Mouse (Mus musculus) stomach, embryonic 14.5 days (tissue): ENCODE measurements around the gene Plin3. TPM values are rescaled to one million over a fixed set of nuclear protein-coding genes. Genes with fewer than 3 reads are reported as not detected.

Experiments used
- ATAC-seq: fragments of 200-750 bp; cut with Nextera tagmentation; 2 replicates; pipeline ENCODE4 v1.8.0; 2017; ENCODE audit warnings: low read depth, moderate TSS enrichment; ENCODE audit not compliant: insufficient number of reproducible peaks, insufficient read depth, low FRiP score
- H3K27ac ChIP-seq: fragments of 300-500 bp; sonication (generic); 2 replicates; pipeline ENCODE4 v1.5.1; 2014; ENCODE audit warnings: mild to moderate bottlenecking, low read length, moderate library complexity, mixed read lengths
- H3K27me3 ChIP-seq: fragments of 300-500 bp; sonication (generic); 2 replicates; pipeline ENCODE4 v1.6.1; 2014; ENCODE audit warnings: low read length, control low read depth, mixed read lengths; ENCODE audit not compliant: control insufficient read depth, insufficient read depth
- H3K36me3 ChIP-seq: fragments of 300-500 bp; sonication (generic); 2 replicates; pipeline ENCODE4 v1.6.1; 2014; ENCODE audit warnings: mild to moderate bottlenecking, control low read depth, low read length, moderate library complexity, mixed read lengths; ENCODE audit not compliant: control insufficient read depth, insufficient read depth
- H3K4me1 ChIP-seq: fragments of 300-500 bp; sonication (generic); 2 replicates; pipeline ENCODE4 v1.6.1; 2014; ENCODE audit warnings: low read length, control low read depth, mixed read lengths; ENCODE audit not compliant: control insufficient read depth, insufficient read depth
- H3K4me2 ChIP-seq: fragments of 300-500 bp; sonication (generic); replicated peaks from 2 replicates; pipeline ENCODE4 v1.6.1; 2014; ENCODE audit warnings: low read depth, low read length, control low read depth
- H3K4me3 ChIP-seq: fragments of 300-500 bp; sonication (generic); 2 replicates; pipeline ENCODE4 v1.5.1; 2014; ENCODE audit warnings: low read depth, low read length, control low read depth
- H3K9ac ChIP-seq: fragments of 300-500 bp; sonication (generic); replicated peaks from 2 replicates; pipeline ENCODE4 v1.6.1; 2014; ENCODE audit warnings: low read depth, mild to moderate bottlenecking, control low read depth, low read length, moderate library complexity, mixed read lengths
- H3K9me3 ChIP-seq: fragments of 300-500 bp; sonication (generic); 2 replicates; pipeline ENCODE4 v1.6.1; 2016; ENCODE audit warnings: low read depth, low read length, control low read depth; ENCODE audit not compliant: control insufficient read depth
- WGBS: fragments of 180-500 bp; shearing (Covaris S2); extraction: QIAGEN DNeasy Blood & Tissue Kit; methylation state at CpG from one replicate; pipeline ENCODE4 v1.1.7; 2014; 5-methylcytosine and 5-hydroxymethylcytosine counted together
- polyA plus RNA-seq: library from polyadenylated mRNA; unstranded; fragments of >200 nt; fragmentation: Nextera tagmentation; extraction: Ambion mirVana; gene quantifications from 2 replicates; pipeline ENCODE4 v1.2.1, GENCODE M21; 2014

Gene Plin3
- polyA plus RNA-seq, 1 experiment from 2014 or later, result 76.6 TPM

DNA sequence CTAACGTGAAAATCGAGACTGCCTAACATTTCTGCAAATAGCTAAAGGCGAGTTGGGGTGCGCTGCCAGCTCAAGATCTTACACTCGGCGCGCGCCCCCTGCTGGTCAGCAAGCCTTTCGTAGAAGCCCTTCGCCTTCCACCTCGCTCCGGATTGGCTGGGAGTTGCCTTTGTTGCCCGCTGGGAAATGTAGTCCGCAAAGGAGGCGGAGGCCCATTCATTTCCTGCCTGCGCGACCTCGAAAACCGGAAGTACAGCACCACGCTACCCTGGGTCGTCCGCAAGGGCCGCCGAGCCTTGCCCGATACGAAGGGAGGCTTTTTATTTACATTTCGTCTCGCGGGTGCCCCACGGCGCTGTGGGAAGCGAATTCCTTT lies 36.8 kb downstream of the Plin3 start:
- Histone ChIP-seq H3K9me3 (no peaks in the 10 kb centered on the region), H3K36me3 (peaks cover 25% of the 10 kb centered on the region), H3K4me1 (peaks cover 15% of the 10 kb centered on the region; the same call in 1 of the 2 replicates), H3K4me3 (peak overlapping the region; percentile 65), H3K4me2 (peak overlapping the region; percentile 88), H3K9ac (0 out of 2 replicates have a peak overlapping the region, but pooled peaks have one; percentile 34), H3K27me3 (no peaks in the 10 kb centered on the region), H3K27ac (peak overlapping the region; percentile 88)
- ATAC-seq, result peak; percentile 92
- under 1% methylated on average over 32 of the region's 32 CpGs for WGBS

DNA sequence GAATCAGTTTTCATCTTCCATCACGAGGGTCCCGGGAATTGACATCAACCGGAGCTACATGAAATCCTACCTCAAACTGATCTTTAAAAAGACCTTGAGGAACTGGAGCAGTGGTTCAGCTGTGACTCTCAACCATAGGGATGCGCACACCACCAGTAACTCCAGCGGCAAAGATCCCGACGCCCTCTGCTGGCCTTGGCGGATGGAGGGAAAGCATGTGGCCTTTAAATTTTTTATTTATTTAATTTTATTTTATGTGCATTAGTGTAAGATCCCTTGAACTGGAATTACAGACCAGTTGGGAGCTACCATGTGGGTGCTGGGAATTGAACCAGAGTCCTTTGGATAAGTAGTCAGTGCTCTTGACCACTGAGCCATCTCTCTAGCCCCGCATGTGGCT lies 37.2 kb downstream of the Plin3 start:
- WGBS, result 17% methylated on average over 9 of the region's 9 CpGs
- H3K27me3 ChIP-seq, result no peaks in the 10 kb centered on the region
- peaks cover 22% of the 10 kb centered on the region for H3K36me3 ChIP-seq
- H3K27ac ChIP-seq, result peak overlapping the region; percentile 53
- H3K9me3 ChIP-seq, result no peaks in the 10 kb centered on the region
- peaks cover 15% of the 10 kb centered on the region; the same call in 1 of the 2 replicates for H3K4me1 ChIP-seq
- peak overlapping the region; percentile 23 for H3K4me2 ChIP-seq
- no peak overlapping the region for H3K9ac ChIP-seq
- no peak overlapping the region; the same call in 1 of the 2 replicates for H3K4me3 ChIP-seq
- ATAC-seq, result no peak; the same call in 1 of the 2 replicates

DNA sequence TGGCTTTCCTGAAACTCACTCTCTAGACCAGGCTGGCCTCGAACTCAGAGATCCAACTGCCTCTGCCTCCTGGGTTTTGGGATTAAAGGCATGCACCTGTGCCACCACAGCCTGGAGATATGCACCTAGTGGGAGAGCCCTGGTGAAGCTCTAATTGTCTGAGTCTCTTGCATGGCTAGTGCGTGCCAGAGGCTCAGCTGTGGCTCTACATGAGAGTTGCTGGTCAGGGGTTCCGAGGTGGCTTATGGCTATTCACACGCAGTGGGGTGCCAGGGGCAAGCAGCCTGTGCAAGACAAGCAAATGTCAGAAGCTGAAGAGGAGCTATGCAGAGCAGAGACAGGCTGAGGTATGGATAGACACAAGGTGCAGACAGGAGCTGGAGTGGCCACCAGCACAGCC lies 38.0 kb downstream of the Plin3 start:
- no peak for ATAC-seq
- no peaks in the 10 kb centered on the region for H3K9me3 ChIP-seq
- H3K36me3 ChIP-seq, result peaks cover 14% of the 10 kb centered on the region
- no peak overlapping the region for H3K9ac ChIP-seq
- 78% methylated on average over 4 of the region's 4 CpGs for WGBS
- no peaks in the 10 kb centered on the region for H3K27me3 ChIP-seq
- H3K4me1 ChIP-seq, result peaks cover 14% of the 10 kb centered on the region; the same call in 1 of the 2 replicates
- H3K4me3 ChIP-seq, result no peak overlapping the region
- H3K27ac ChIP-seq, result no peak overlapping the region
- H3K4me2 ChIP-seq, result no peak overlapping the region

DNA sequence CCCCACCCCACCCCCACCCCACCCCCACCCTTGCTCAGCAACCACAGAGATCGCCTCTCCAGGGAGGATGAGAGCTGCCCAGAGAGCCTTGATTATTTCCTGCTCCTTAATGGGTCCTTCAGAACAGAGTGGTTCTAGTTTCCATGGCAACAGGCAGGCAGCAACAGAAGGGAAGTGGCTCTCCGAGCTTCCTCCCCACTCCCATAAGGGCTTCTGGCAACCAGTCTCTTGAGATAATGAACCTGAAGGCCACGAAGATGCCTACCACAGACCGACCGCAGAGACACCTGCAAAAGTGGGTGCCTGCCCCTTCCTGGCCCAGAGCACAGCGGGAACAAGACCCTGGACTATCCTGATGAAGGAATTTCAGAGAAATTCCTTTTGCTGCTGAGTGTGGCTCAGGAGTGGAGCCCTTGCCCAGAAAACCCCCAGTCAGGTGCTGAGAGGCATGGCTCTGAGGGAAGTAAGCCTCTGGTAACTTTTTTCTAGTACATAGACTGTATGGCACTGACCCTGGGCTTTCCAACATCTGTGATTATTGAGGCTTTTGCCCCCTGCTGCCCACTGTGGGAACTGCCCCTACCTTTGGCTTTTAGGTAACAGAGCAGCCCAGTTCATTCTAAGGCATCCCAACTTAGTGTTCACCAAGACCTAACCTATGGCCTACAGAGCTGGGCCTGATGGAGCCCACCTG lies 41.4 kb downstream of the Plin3 start:
- ATAC-seq, result no peak
- Histone ChIP-seq H3K36me3 (no peaks in the 10 kb centered on the region), H3K27ac (peak overlapping the region; percentile 13; the same call in 1 of the 2 replicates), H3K4me3 (no peak overlapping the region), H3K9ac (no peak overlapping the region), H3K9me3 (no peaks in the 10 kb centered on the region), H3K4me1 (no peaks in the 10 kb centered on the region), H3K27me3 (no peaks in the 10 kb centered on the region), H3K4me2 (no peak overlapping the region)
- 19% methylated on average over 6 of the region's 6 CpGs for WGBS

DNA sequence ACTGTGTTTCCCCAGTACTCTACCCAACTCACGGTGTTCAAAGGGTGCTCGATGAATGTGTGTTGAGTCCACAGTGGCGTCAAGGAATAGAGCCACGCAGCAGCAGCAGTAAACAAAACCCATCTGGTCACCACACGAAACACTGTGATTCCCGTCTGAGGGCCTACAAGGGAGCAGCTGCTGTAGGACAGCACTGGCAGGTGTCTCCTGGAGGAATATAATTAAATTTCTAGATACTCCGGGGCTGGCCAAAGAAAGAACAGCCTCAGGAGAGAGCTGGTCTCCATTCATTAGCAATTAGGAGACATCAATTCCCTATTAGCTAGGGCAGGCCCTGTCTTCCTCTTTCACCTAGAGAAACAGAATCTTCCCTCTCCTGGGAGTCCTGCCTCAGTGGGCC lies 47.1 kb downstream of the Plin3 start:
- no peaks in the 10 kb centered on the region for H3K4me1 ChIP-seq
- WGBS, result 56% methylated on average over 7 of the region's 7 CpGs
- no peaks in the 10 kb centered on the region for H3K36me3 ChIP-seq
- ATAC-seq, result no peak
- no peak overlapping the region for H3K4me3 ChIP-seq
- no peak overlapping the region for H3K4me2 ChIP-seq
- H3K27ac ChIP-seq, result no peak overlapping the region
- no peaks in the 10 kb centered on the region for H3K27me3 ChIP-seq
- no peak overlapping the region for H3K9ac ChIP-seq
- no peaks in the 10 kb centered on the region for H3K9me3 ChIP-seq

DNA sequence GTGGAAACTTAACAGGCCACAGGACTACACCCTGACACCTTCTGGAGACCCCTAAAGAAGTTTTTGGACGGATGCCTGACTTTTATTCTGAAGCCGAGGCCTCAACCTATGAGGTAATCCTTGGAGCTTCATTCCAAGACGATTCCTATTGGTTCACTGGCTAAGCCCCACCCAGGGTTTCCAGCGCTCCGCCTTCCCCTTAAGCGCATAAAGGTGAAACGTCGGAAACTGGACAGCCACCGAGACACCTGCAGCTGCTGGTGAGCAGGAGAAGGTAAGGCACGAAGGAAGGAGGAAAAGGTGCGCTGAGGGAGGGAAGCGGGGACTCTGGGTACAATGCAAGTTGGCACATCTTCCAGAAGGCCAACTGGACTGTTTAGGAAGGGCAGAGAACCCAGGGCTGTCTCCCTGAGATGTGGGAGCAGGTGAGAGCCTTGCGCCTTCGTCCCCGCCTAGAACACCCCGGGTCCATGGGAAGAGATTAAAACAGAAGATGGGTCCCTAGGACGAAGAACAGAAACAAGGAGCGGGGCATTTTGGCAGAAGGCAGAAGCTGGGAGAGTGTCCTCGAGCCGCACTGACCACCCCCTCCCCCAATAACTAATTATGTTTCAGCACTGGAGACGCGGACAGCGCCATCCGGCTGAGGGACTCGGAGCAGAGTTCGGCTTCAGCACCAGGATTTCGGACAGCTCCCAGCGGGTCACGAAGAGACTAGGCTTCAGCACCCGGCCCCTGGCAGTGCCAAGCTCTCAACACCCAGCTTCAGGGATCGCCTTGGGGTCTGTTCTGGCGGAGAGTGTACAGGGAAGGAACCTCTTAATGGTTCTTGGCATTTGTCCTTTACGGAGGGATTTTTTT lies 50.9 kb downstream of the Plin3 start:
- peak; percentile 65; the same call in 1 of the 2 replicates for ATAC-seq
- Histone ChIP-seq H3K4me2 (no peak overlapping the region), H3K4me3 (no peak overlapping the region), H3K4me1 (no peaks in the 10 kb centered on the region), H3K9me3 (no peaks in the 10 kb centered on the region), H3K36me3 (no peaks in the 10 kb centered on the region), H3K9ac (no peak overlapping the region), H3K27ac (no peak overlapping the region), H3K27me3 (no peaks in the 10 kb centered on the region)
- under 1% methylated on average over 33 of the region's 33 CpGs for WGBS

DNA sequence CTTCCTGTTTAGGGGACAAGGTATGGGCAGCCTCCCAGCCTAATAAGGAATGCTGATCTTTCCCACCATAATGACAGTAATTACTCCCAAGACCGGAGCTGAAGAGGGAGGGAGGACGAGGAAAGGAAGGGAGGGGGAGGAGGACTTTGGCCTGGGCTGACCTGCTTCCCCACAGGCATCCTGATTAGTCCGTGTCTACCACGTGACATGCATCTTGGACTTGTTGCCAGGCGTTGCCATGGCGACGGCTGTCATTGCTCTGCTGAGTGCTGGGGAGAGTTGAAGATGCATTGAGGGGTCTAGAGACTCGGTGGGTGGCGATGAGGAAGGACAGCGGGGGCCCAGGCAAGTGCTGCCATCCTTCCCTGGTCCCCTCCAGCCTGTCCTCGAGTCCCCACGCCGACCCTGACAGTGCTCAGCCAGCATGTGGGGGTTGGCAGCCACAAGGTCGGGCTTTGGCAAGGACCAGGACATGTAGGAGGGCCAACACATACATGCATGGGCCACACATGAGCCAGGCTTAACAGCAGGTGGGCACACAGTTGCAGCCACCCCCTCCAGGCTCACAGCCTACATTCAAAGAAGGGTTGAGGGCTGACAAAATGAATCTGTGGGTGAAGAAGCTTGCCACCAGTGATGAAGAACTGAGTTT lies 58.7 kb downstream of the Plin3 start:
- H3K4me3 ChIP-seq, result no peak overlapping the region
- H3K4me2 ChIP-seq, result no peak overlapping the region

DNA sequence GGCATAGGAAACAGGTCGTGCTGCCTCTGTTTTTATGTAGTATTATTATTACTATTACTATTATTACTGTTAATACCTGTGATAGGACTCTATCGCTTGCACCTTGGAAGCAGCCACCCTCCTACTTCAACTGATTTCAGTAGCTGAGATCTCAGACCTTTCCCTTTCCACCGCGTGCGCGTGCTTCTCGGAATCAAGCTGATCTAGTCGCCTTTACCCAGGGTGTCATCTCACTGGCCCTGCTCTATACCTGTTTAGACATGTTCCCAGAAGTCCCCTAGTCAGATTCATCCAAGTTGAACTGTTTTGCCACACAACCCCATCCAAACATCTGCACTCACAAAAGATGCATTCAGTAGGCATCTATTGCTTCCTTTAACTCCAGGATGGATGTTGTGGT lies 59.3 kb downstream of the Plin3 start:
- WGBS, result 59% methylated on average over 8 of the region's 8 CpGs
- no peak for ATAC-seq
- Histone ChIP-seq H3K27me3 (no peaks in the 10 kb centered on the region), H3K4me3 (no peak overlapping the region), H3K4me2 (no peak overlapping the region), H3K27ac (no peak overlapping the region), H3K4me1 (no peaks in the 10 kb centered on the region), H3K9ac (no peak overlapping the region), H3K9me3 (no peaks in the 10 kb centered on the region), H3K36me3 (no peaks in the 10 kb centered on the region)

More for the DNA sequence above, 58.7 kb downstream of the Plin3 start:
- WGBS, result 2% methylated on average over 14 of the region's 14 CpGs
- no peaks in the 10 kb centered on the region for H3K4me1 ChIP-seq
- no peak overlapping the region for H3K27ac ChIP-seq
- ATAC-seq, result peak; percentile 84; the same call in 1 of the 2 replicates
- H3K9ac ChIP-seq, result no peak overlapping the region
- H3K9me3 ChIP-seq, result no peaks in the 10 kb centered on the region
- H3K36me3 ChIP-seq, result no peaks in the 10 kb centered on the region
- H3K27me3 ChIP-seq, result no peaks in the 10 kb centered on the region
